Mouse (Mus musculus): Measurements from ENCODE around the gene Olfr186.
"Not testable (repeated sequence)": the region's sequence is repeated elsewhere in the genome, so short reads cannot be mapped to it uniquely, and the experiment has no call there.

Olfr186 gene

DNA sequence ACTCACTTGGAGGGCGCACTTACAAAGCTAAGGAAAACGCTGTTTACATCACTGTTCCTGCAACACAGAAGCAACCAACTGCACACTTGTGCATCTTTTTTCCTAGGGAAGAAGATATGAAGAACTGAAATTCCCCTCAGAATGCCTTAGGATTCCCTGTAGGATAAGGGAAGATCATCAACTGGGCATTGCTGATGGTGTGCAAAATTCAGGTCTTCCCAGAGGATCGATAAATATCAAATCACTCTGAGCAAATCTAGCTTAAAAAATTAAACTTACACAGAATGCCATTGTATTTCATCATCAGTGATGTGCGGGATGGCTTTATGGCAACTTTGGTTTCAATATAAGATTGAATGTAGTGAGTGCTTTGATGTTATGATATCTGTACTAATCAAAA is at the start of gene Olfr186:
TSS of gene Olfr186 (minus strand) at position 101 of the 400 bp plus-strand sequence.
- DNase-seq (ENCODE audit: low read depth): no peak

DNA sequence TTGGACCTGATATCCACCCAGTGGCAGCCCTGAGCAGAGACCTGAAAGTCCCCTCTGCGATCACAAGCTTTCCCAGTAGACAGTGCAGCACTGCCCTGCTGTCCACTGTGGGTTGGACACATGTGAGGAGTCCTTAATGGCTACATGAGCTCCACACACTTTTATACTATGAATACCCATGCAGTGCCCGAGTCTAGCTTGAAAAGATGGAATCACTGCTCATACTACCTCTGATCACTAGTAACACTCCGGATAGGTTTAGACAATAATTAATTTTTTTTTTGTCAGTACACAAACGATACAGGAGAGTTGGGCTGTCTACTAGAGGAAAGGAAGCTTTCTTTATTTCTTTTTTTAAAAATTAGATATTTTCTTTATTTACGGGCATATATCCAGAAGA is 47.8 kb upstream of the Olfr186 start, which contains the start of gene Olfr190:
TSS of gene Olfr190 (minus strand) at position 101 of the 400 bp plus-strand sequence.
- DNase-seq (ENCODE audit: low read depth): no peak

DNA sequence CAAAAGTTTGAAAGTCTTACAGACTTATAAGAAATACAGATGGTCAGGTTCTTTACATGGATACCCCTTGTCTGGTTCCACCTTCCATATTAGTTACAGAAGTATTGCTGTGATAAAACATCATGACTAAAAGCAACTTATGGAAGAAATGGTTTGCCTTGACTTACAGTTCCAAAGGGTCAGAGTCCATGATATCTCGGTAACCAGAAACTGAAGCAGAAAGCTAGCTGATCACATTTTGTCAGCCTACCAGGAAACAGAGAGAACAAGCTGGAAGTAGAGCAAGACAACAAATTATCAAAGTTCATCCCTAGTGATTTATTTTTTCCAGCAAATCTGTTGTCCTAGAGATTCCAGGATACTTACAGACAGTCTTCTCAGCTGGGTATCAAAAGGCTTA is 43.4 kb upstream of the Olfr186 start:
- DNase-seq (ENCODE audit: low read depth): no peak

DNA sequence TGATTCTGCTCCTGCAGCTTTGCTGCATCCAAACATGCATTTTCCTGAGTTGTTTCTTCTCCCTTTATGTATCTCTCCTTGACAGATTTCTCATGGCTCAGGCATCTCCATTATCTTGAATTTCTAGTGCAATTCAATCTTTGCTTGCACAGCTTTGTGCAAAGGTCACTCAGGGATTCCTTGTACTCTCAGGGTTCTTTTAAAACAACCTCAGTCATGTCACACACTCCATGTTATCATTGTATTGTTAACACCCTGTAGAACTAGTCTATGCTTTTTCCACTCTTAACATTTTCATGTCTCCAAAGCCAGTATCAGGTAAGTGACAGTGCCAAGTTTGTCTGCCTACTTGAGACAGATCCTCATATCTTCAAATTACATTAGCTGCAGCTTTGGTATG is 41.7 kb upstream of the Olfr186 start:
- no peak for DNase-seq (ENCODE audit: low read depth)

DNA sequence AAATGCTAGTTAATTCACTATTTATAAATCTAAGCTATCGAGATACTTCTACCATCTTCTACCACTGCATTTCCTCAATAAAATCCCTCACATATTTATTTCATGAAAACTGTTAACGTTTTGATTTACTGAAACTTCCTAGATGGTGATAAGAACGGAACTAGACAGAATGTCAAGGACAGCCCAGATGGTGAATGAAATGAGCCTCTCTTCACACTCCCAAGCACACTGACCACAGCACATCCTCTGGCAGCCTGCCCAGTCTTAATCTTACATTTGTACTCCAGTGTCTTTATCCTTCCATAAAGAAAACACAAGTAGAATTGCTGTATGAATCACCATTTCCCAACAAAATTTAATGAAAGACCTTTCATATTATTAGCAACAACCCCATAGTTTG is 32.3 kb upstream of the Olfr186 start:
- not testable (repeated sequence) for DNase-seq (ENCODE audit: low read depth)

DNA sequence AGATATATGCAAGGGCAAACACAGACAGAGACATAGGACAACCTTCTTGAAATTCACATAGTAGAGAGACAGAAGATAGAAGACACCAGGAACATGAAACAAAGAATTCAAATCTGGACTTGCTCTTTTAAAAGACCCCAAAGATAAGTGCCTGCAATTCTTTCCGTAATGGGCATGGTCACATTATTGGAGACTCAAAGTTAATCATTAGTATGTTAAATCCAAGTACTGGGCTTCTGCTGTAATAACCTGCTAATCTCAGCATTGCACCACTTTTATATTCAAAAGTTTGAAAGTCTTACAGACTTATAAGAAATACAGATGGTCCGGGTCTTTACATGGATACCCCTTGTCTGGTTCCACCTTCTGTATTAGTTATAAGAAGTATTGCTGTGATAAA is 19.2 kb upstream of the Olfr186 start:
- not testable (repeated sequence) for DNase-seq (ENCODE audit: low read depth)

DNA sequence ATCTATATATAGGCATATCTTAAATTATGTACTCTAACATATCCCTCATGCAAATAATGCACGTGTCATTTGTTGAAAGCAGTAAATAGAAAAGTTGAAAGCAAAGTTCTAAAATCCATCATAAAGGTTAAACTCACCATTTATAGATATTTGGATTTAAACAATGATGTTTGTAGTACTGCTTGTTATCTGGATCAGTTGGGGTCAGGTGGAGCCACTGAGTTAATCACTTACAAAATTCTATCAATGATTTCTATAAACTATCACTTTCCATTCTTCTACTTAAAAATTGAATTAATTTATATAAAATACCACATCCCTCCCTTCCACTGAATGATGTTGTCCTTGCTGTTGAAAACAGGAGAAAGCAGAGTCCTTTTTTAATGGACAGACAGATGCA is 18.8 kb upstream of the Olfr186 start:
- no peak for DNase-seq (ENCODE audit: low read depth)

DNA sequence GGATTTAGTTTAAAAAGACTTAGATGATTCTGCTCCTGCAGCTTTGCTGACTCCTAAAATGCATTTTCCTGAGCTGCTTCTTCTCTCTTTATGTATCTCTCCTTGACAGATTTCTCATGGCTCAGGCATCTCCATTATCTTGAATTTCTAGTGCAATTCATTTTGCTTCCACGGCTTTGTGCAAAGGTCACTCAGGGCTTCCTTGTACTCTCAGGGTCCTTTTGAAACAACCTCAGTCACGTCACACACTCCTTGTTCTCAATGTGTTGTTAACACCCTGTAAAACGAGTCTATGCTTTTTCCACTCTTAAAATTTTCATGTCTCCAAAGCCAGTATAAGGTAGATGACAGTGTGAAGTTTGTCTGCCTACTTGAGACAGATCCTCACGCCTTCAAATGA is 17.5 kb upstream of the Olfr186 start:
- DNase-seq (ENCODE audit: low read depth): no peak

DNA sequence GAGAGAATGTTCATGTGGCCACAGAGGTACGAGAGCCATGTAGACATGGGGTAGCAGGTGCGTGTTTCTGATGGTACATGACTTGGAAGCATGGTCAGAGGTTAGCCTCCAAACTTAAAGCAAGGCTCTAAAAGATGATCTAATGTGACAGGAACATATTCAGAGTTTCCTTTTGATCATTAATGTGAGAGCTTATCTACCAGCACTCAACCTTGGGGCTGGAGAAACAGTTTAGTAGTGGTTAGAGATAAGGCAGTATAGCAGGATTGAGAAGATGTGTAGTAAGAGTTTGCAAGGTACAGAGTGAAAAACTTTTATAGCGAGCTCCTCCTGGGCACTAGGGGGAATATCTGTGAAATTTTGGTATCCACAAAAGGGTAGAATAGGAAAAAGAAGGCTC is 15.7 kb upstream of the Olfr186 start:
- no peak for DNase-seq (ENCODE audit: low read depth)

DNA sequence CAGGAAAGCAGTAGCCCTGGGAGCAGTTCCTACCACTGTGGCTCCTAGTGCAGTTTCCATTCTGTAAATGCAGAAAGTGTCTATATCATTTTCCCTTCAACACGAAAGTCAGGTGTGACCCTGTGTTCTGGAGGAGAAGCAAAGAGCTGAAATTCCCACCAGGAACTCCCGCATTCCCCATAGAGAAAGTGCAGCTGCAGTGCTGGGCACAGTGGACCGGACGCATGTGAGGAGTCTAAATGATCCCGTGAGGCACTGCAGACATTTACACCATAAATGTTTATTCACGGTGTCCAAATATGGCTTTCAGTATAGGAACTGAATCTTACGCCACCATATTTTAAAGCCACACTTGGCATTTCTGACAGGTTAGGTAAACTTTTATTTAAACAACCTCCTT is 9.6 kb upstream of the Olfr186 start, which contains the start of gene Olfr187:
TSS of gene Olfr187 (minus strand) at position 58 of the 400 bp plus-strand sequence.
- DNase-seq (ENCODE audit: low read depth): no peak

DNA sequence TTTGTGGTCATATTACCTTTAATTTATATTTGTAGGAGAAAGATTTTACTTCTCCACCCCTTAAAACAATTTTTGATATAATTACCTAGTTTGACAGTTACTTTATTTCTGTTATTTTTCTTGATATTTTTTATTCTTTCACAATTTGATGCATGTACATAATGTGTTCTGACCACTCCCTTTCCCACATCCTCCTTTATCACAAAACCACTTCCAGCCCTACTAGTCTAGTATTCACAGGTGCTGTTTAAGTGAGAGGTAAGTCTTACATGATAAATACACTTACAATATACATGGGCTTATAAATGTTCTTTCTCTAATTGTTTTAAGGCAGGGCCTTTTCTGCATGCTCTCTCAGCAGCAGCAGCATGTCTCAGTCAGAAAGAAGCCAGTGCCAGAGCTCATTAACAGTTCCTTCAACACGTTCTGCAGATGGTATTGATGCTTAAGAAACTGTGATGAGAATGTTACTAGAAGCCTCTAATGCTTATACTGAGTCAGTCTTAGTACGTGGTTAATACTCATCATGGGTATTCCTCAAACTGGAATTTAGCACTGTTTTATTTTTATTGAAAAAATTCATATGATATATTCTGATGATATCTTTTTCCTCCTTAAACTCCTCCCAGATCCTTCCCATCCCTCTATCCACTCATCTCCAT is 16.6 kb downstream of the Olfr186 start:
- DNase-seq (ENCODE audit: low read depth): no peak

DNA sequence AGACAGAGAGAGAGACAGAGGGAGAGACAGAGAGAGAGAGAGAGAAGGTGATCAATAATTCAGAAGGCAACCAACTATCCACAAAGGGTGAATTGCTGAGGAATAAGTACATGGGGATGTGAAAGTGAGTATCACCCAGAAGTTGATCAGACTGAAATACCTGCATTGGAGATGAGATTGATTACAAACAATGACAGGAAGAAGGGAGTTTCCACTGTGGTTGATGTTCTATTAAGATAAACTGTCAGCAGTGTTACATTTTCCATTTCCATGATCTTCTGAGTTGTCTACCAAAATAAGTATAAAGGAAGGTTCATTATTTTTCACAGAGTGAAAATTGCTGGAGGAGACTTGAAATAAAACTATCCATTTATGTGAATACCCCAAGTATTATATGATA is 22.9 kb downstream of the Olfr186 start:
- DNase-seq (ENCODE audit: low read depth): no peak

DNA sequence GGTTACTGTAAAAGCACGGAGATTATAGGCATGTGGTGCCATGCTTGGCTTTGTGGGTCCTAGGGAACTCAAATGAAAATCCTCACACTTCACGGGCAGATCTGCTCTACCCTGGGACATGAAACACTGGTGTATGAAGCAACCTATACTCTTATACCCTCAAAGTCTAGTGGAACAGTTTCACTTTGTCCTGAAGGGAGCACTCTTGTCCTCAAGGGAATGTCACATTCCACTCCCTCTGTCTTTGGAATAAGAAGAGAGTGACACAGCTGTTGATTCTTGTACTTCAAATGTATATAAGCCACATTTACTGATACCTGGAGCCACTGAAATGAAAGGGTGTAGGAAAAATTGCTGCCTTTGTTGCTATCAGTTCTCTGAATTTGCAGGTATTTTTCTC is 35.0 kb downstream of the Olfr186 start, which contains the start of gene Olfr183:
TSS of gene Olfr183 (plus strand) at position 301 of the 400 bp plus-strand sequence.
- no peak for DNase-seq (ENCODE audit: low read depth)
